Mouse (Mus musculus): ENCODE measurements around the gene Rffl.
"Not testable (repeated sequence)": the region's sequence is repeated elsewhere in the genome, so short reads cannot be mapped to it uniquely, and the experiment has no call there.

The Rffl gene

DNA sequence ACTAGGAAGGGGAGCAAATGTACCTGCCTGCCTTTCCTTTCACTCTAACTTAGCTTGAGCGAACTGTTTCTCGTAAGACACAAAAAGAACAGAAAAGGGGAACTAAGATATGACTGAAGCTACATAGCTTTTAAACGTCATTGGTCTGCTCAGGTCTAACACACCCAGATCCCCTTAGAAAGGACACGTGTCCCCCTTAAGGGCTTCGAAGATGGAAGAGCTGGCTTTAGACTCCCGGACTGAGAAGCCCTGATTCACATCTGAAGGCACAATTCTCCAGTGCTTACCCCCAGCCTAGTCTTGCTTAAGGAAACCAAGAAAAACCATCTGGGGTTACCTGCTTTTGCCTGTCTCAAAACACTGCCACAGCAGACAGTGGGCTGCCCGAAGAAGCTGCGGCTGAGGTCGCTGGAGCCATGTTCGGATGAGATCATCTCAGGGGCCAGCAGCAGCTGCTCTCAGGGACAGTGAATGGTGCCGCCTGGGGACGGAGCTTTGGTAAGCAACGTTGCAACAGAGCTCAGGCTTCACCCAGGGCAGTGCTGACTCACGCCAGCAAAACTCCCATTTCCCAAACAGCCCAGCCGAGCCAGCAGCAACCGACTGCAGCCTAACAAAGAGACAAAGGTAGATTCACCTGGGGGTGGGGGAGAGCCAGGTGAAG is 25.5 kb downstream of the Rffl start:
- peak; percentile 91 for DNase-seq (ENCODE audit: low read depth, low spot score)

DNA sequence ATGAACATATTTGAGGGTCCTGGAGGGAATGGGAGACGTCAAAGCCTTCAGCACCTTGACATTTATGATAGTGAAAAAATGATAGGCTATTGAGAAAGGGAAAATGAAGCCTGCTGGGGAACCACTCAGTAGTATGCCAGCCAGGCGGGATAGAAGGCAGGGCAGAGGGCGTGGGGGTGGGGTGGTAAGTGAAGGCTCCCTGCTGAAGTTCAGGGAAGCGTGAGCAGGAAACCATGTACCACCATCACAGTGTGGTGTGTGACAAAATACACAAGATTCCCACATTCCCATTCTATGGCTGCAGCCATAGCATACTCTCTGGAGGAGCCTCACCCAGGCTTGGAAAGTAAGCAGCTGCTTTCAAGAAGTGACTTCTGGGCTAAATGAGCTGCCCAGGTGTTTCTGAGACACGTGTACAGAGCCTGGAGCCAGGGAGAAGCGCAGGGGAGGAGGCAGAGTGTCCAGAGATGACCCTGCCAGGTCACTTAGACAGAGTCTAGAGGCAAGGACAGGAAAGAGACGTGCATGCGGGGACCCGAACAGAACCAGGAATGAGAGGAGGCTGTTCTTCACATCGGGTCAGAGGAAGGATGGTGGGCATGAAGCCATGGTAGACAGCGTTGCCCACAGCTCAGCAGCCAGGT is 26.1 kb downstream of the Rffl start:
- no peak for DNase-seq (ENCODE audit: low read depth, low spot score)

DNA sequence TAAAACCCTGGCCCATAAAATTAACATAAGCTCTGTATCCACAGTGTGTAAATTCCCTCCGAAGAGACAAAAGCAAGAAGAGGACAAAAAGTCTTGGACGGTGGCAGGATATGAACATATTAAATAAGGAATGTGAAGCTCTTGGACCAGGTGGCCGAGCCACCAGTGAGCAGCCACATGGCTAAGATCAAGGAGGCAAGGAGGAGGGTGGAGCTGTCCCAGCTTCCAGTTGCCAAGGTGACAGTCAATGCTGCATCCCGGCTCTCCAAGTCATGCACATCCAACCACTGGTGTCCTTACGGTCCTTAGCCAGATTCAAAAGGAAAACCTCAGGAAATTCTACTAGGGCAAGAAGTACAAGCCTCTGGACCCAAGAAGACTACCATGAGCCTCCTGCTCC is 32.5 kb downstream of the Rffl start:
- peak; percentile 54 for DNase-seq (ENCODE audit: low read depth, low spot score)

DNA sequence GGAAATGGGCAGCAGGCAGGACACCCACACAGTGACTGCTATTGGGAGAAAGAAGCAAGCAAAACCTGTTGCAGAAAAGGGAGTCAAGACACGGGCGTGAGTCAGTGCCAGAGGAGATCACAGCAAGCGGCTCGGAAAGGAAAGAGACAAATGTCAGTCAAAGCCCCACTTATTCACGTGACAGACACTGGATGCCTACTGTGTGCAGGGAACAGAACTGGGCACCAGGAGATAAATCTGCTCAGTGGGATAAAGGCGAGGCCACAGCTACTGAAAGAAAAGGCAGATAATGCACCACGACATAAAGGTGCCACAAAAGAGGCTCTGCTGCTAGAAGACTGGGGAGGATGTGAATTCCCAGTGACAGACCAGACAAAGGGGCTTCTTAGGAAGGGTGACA is 33.2 kb downstream of the Rffl start:
- no peak for DNase-seq (ENCODE audit: low read depth, low spot score)

DNA sequence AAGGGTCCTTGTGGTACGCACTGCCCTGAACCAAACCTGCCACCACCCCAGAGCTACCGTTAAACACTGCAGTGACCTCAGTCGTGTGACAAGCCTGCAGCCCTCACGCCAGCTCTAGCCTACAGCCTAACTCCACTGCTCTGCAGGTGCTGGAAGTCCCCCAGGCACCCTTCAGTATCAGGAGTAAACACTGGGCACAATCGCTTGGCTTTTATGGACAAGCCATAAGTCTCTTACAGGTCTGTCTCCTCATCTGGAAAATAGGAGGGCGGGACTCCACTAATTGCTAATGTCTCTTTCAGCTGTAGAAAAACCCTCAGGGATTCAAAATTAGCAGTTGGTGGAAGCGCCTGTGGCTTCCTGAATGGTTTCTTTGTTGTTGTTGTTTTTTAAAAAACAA is 33.8 kb downstream of the Rffl start:
- no peak for DNase-seq (ENCODE audit: low read depth, low spot score)

DNA sequence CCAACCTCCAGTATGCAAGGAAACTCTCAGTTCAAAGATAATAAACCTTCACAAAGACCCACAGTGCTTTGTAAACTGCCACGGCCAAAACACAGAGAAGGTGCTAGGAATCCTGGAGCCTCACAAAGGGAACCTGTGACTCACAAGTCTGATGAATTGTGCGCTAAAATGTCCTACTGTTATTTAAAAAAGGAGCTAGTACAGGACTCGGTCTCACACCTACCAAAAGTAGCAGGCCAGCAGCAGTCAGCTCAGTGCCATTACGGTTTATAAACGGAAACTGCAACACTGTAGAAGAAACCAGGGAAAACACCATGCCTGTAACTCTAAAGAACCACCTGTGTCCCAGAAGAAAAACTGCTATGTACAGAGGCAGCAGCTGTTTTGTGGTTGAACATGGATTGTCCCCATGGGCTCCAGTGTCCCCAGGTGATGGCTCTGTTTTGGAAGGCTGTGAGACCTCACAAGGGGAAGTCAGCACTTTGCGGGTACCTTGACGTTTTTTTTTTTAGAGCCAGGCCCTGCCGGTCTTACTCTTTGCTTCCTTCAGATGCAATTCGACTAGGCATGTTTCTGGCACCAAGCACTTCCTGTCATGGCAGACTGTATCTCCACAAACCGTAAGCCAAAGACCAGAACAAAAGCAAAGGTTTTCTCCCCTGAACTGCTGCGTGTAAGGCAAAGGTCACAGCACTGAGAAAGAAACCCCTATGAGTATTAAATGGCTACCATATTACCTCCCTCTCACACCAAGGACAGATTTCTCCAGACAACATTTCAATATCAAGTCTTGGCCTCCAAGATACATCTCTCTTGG is 35.2 kb downstream of the Rffl start:
- peak; percentile 36 for DNase-seq (ENCODE audit: low read depth, low spot score)

DNA sequence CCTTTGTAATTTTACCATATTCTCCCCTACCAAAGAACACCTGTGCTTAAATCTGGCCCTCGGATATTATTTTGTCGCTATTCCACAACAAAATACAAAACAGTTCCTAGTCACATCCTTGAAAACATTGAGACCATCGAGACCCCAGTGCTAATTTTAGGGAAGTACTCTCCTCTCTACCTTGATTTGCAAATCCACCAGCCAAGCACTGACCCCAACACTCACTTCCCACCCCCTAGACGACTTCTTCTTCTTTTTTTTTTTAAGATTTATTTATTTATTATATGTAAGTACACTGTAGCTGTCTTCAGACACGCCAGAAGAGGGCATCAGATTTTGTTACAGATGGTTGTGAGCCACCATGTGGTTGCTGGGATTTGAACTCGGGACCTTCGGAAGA is 36.7 kb downstream of the Rffl start:
- DNase-seq (ENCODE audit: low read depth, low spot score) = not testable (repeated sequence)

DNA sequence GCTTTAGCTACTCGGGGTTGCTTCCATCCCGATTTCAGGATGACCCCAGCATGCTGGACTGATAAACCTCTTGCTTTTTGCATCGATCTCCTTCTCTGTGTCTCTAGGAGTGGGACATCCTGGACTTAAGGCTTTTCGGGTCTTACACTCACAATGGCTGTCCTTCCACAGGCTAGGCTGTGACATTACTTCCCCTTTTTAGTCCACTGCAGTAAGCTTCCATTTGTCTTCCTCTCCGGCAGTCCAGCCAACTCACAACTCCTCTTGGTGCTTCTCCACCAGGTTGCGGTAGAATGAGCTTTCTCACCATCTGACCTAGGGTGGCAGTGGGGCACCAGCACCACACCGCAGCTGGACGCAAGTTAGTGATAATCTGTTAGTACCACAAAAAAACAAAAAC is 37.1 kb downstream of the Rffl start:
- DNase-seq (ENCODE audit: low read depth, low spot score) = no peak

DNA sequence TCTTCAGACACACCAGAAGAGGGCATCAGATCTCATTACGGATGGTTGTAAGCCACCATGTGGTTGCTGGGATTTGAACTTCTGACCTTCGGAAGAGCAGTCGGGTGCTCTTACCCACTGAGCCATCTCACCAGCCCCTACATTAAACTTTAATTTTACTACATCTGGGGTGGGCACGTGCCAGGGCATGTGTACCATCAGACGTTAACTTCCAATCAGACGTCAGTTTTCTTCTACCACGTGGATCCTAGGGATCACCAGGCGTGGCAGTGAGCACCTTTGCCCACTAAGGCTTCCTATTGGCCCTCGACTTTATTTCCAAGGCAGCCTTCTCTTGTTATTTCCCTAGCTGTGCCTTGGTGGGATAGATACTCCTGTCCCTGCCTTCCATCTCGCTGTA is 38.6 kb downstream of the Rffl start:
- DNase-seq (ENCODE audit: low read depth, low spot score) = not testable (repeated sequence)

DNA sequence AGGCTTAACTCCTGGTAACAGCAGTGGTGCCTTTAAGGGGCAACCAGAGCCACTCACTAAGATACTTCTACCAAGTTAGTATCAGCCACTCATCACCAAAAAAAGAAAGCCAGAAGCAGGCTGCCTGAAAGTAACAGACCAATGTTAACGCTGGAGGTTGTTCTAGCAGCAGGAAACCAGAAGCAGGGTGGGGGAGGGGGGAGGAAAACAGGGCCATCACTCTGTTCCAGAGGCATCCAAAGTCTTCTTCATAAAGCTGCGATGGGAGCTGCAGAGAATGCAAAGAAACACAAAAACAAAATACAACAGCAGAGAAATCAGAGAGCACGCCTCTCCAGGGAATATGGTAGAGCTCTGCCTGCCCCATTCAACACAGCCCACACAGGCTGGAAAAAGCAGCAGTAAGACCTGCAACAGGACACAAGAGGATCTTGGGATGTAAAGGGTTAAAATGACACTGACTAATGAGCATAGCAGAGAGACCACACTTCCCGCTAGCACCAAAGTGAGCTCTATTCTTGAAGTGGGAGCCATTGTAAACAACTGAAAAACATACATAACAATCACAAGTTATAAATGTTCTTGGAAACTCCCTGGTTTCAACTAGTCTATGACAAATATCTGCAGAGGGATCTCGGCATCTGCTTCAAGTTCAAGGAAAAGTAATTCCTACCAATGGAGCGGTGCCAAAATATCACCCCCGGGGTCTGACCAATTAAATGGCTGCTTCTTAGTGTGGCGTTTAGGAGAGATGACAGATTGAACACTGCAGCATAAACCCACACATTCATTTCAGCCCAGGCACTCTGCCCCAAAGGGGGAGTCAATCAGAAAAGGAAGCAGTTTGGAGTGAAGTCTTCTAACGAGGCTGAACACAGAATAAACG is 39.8 kb downstream of the Rffl start:
- peak; percentile 47 for DNase-seq (ENCODE audit: low read depth, low spot score)

DNA sequence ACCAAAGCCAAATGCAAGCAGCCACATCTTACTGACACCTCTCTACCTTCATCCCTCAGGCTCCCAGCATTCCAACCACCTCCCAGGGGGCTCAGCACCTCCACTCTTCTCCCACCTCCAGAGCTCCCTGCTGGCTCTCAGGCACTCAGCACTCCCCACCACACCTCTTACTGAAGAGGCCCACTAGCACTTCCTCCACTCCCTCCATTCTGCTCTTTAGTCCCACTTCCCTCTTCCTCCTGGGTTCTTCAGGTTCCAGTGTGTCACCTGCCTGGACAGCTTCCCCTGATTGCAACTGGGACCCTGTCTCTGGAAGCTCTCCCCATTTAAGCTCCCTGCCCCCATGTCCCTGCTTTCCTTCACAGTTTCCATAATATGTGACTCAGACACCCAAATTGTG is 44.2 kb downstream of the Rffl start:
- DNase-seq (ENCODE audit: low read depth, low spot score) = no peak

DNA sequence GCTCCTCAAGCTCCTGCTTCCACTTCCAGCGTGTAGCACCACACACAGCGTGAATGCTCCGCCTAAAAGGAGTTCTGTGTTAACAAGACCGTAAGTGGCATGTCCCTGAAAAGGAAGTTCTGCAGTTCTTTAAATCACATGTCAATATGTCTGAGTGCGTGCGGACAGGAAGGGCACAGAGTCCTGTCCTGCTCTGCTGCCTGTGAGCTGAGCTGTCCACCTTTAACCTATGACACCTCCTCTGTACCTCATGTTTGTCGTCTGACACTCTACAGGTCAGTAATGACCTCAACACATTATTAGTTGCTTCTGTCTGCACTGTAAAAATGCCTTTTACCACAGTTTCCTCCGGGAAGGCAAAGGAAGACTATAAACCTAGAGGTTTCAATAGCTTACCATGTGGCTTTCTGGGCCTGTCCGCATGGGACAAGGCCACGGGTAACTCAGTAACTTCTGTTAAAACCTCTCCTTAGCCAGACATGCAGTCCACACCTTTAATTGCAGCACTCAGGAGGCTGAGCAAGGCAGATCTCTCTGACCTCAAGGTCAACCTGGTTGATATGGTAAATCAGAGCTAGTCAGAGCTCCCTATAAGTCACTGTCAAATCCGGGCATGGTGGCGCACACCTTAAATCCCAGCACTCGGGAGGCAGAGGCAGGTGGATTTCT is 50.1 kb downstream of the Rffl start:
- no peak for DNase-seq (ENCODE audit: low read depth, low spot score)

DNA sequence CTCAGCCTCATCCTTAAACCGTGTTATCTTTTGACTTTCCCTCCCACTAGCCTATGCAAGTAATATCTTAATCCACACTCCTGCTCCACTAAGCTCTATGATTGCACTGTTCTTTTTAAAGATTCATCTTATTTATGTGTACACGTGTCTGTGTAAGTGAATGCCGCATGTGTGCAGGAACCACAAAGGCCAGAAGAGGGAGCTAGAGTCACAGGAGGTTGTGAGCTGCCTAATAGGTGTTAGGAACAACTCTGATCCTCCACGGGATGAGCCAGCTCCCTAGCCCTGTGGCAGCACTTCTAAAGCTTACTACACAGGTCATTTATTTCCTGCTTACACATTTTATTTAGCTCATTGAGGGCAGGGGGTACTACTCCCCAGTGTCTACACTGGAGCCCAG is 51.7 kb downstream of the Rffl start:
- peak; percentile 59 for DNase-seq (ENCODE audit: low read depth, low spot score)

DNA sequence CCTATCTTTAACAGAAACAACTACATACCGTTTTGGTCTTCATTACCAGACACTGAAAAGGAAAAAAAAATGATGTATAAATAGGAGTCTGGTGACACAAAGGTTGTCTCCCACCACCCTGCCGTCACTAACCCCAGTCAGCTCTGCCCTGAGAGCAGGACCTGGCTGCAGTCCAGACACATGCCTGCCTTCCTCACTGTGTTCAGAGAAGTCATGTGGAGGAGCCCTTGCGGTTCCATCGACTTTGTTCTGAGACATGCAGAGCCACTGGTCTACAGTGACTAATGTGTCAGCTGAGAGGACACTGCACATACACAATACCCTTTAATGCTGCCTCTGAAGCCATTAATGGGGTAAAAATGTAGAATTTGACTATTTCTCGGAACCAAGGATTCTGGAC is 62.5 kb downstream of the Rffl start:
- peak; percentile 46 for DNase-seq (ENCODE audit: low read depth, low spot score)

DNA sequence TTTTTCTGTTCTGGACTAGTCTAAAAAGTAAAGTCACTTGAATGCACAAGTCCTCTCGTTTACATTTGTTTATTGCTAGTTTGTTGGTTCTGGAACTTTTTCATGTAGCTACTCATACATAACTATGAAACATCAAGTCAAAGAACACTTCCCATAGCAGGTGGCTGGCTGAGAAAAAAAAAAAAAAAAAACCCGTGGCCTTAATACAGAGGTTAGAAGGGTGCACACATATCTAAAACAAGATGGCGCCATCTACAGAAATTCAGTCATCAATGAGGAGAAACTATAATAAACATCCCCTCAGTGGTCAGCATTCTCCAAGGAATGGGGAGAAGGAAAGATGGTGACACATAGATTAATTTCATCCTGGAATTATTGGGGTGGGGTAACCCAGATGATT is 63.6 kb downstream of the Rffl start:
- no peak for DNase-seq (ENCODE audit: low read depth, low spot score)

DNA sequence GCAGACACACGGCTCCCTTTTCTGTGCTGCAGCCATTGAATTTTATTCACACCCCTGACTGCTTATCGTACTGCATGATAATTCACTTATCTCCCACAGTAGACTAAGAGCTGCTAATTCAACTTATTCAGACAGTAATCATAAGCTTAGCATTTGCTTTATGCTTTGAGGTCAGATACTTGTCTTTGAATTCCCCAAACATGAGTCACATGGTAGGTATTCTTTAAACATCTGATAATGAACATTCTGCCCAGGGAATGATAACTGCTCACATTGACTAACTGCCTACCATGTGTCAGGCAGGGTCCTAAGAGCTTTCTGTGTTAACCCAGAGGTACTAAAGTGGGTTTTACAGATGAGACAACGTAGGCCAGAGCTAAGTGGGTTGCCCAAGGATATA is 64.4 kb downstream of the Rffl start:
- no peak for DNase-seq (ENCODE audit: low read depth, low spot score)

DNA sequence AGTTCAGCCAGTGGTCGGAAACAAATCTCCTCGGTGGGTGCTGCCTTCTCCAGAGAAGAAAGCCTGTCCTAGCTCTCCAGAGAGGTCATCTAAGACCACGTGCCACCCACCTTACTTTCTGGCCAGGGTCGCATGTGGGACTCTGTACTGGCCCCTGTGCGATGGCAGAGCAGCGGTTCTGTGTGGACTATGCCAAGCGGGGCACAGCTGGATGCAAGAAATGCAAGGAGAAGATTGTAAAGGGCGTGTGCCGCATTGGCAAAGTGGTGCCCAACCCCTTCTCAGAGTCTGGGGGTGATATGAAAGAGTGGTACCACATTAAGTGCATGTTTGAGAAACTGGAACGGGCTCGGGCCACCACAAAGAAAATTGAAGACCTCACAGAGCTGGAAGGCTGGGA is 87.6 kb downstream of the Rffl start:
- DNase-seq (ENCODE audit: low read depth, low spot score) = no peak

DNA sequence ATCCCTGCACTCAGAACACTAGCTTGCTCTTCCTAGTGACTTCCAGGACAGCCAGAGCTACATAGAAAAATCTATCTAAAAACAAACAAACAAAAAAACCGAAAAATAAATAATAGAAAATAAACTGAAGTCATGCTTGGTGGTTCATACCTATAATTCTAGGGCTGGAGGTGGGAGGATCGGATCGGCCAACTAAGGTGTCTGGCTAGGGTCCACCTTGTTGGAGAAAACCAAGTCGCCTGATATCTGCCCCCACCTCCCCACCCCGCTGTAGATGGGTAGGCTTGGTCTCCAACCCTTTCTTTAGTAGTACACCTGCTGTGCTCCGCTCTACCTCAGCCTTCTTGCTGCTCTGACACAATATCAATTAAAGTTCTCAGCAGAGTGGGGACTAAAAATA is 88.8 kb downstream of the Rffl start:
- no peak for DNase-seq (ENCODE audit: low read depth, low spot score)

DNA sequence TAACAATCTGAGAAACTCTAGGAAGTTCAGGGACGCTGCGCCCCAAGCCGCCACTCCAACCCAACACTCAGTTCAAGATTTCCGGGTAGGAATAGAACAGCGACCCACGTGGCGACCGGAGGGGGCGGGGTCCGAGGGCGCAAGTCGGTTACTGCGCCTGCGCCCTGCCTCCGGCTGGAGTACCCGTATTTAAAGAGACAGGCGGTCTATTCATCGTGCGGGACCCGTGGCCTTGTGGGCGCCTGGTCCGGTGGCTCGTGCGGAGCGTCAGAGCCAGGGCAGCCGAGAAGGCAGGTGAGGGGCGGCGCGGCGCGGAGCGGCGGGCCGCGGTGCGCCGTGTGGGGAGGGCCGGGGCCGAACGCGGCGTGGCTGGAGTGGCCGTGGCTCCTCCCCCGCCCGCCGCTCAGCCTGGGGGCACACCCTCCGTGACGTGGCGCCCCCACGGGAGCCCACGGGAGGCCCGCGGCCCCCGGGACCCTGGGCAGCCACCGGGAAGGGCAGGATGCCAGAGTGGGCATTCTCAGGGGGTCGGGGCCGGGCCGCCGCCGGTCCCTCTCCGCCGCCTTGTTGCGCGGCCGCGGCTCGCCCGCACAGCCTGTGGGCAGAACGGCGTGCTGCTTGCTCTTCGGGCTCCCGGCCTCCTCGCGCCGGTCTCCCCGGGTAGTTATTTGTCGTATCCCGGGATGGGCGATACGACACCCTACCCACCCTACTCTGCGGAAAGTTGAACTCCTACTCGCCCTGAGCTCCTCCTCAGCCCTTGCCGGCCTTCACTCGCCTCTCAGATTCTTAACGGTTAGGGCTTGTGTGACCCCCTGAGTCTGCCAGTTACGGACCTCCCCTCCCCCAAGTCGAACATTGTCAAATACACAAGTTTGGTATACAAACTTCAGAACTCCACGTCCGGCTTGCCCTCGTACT is 89.8 kb downstream of the Rffl start, which contains the start of gene Lig3:
Gene Lig3 (plus strand): TSS at position 126 of the 921 bp plus-strand sequence.
- DNase-seq (ENCODE audit: low read depth, low spot score) = peak; percentile 96

DNA sequence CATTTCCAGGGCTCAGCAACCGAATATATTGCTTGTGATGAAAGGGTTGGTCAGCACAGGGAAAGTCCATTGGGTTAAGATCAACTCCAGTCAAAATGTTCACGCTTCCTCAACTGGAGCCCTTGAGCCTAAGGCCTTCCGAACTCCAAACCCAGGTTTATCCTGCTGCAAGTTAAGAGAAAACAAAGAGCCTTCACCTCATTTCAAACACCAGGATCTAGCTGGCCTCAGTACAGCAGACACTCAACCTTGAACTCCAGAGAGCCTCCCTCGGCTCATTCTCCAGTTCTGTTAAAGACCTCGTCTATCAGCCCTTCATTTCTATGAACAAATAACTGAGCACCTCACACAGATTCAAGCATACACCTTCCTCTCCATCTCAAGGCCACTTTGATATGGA is 90.9 kb downstream of the Rffl start:
- DNase-seq (ENCODE audit: low read depth, low spot score) = no peak
